Mouse (Mus musculus) brain, embryonic 14.5 days (tissue): ENCODE results near the gene Pgpep1l.

Experiments used
- CTCF ChIP-seq: fragments of 200-500 bp; IDR thresholded peaks from 2 replicates; pipeline ENCODE4 v1.5.1; 2012; ENCODE audit warnings: inconsistent platforms, mild to moderate bottlenecking, moderate library complexity, borderline replicate concordance; ENCODE audit not compliant: insufficient read depth, insufficient read length; ENCODE audit errors: extremely low read depth
- POLR2A ChIP-seq: fragments of 200-500 bp; IDR thresholded peaks from 2 replicates; pipeline ENCODE4 v1.6.1; 2012; ENCODE audit warnings: mild to moderate bottlenecking, inconsistent platforms, borderline replicate concordance; ENCODE audit not compliant: poor library complexity, insufficient read depth, insufficient read length, severe bottlenecking; ENCODE audit errors: extremely low read depth

- TF ChIP-seq CTCF = no peak
- no peak for TF ChIP-seq POLR2A
These were observed 7.8 kb upstream of the Pgpep1l start for GRCm38 (mm10) chr7:68271816-68272215.
